Mouse (Mus musculus) cortical plate, adult 2 months (tissue): ENCODE data around the gene Gamt. TPM values are rescaled to one million over a fixed set of nuclear protein-coding genes. Genes with fewer than 3 reads are reported as not detected.

Experiments used
- H3K27ac ChIP-seq: fragments of 200-500 bp; 2 replicates; pipeline ENCODE4 v1.5.1; 2012; ENCODE audit warnings: low read length, control low read depth, inconsistent platforms; ENCODE audit not compliant: insufficient read depth
- H3K4me1 ChIP-seq: fragments of 200-500 bp; 2 replicates; pipeline ENCODE4 v1.6.1; 2011; ENCODE audit warnings: low read length; ENCODE audit not compliant: control insufficient read depth, insufficient read depth
- H3K4me3 ChIP-seq: fragments of 200-500 bp; 2 replicates; pipeline ENCODE4 v1.5.1; 2011; ENCODE audit warnings: mild to moderate bottlenecking, low read length, control low read depth; ENCODE audit not compliant: insufficient read depth
- CTCF ChIP-seq: fragments of 200-500 bp; IDR thresholded peaks from 2 replicates; pipeline ENCODE4 v1.5.1; 2011; ENCODE audit warnings: mild to moderate bottlenecking, control low read depth, low read length; ENCODE audit not compliant: insufficient read depth; ENCODE audit errors: extremely low read depth
- POLR2A ChIP-seq: fragments of 200-500 bp; IDR thresholded peaks from 2 replicates; pipeline ENCODE4 v1.6.1; 2011; ENCODE audit warnings: mild to moderate bottlenecking, low read length, control low read depth; ENCODE audit not compliant: insufficient read depth; ENCODE audit errors: extremely low read depth
- polyA plus RNA-seq: library from polyadenylated mRNA; depleted of rRNA; stranded (reverse); fragments of >200 nt; gene quantifications from 2 replicates; pipeline ENCODE4 v1.2.3, GENCODE M21; 2012

Gamt gene
- polyA plus RNA-seq, 1 experiment: 59.6 TPM

DNA sequence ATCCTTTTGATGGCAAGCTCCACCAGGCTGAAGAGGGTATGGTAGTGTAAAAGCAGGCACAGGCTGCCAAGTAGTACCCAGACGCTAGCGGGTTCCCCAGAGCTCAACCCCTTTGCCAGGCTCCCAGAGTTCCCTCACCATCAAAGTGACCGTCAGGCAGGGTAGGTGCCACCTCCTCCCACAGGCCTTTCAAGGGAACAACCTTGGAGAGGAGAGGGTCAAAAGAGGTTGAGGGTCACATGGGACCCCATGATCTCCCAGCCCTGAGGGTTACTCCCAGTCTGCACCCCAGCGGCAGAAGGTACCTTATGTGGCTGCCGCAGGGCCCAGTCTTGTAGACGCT, 1.4 kb downstream of the Gamt start:
- no peak overlapping the region for H3K4me3 ChIP-seq
- TF ChIP-seq CTCF: no peak
- TF ChIP-seq POLR2A: no peak
- H3K4me1 ChIP-seq: no peaks in the 10 kb centered on the region
- no peak overlapping the region for H3K27ac ChIP-seq

DNA sequence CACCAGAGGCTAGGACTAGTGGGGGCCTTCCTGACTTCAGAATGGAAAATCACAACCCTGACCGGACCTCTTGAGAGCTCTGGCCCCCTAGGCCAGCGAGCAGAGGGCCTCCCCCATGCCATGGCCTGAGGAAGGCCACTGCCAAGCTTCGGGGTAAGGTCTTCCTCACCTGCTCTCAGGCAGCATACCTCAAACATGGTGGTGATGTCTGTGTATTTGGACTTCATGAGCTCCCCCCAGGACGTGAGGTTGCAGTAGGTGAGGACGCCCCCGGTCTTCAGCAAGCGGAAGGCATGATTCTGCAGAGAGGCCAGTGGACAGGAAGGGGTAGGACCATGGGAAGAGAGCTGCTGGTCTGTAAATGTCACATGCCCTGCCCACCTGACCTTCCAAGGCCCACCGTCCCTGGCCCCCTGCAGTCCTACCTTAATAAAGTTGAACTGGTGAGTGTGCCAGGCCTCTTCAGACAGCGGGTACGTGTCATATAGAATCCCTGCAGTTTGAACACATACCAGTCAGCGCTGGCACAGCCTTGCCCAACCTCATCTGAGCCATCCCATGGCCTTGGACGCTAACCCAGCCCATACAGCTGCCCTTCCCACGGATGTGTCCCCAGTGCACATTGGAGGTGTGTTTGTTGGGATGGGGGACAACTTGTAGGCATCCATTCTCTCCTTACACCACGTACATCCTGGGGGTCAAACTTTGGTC, 1.9 kb downstream of the Gamt start:
- no peak overlapping the region for H3K27ac ChIP-seq

DNA sequence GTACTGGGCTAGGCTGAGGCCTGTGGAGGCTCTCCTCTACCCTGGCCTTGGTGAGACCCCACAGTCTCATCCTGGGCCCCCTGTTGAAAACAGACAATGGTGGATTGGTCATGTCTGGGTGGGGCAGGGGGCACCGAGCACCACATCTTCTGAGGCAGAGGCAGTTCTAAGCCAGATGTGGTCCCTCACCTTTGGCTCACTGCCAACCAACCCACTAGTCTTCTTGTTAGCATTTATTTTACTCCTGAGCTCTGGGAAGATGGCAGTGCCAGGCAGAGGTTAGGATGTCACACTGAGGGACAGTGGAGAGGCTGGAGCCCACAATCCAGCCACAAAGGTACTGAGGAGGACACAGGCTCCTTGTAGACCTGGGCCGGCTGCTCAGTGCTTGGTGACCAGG, 2.9 kb downstream of the Gamt start:
- no peak overlapping the region for H3K27ac ChIP-seq
- H3K4me1 ChIP-seq: no peaks in the 10 kb centered on the region
- H3K4me3 ChIP-seq: no peak overlapping the region
- no peak for TF ChIP-seq POLR2A
- TF ChIP-seq CTCF: no peak

More for the DNA sequence above, 1.9 kb downstream of the Gamt start:
- Histone ChIP-seq H3K4me1 (no peaks in the 10 kb centered on the region), H3K4me3 (no peak overlapping the region)
- TF ChIP-seq CTCF (no peak), POLR2A (no peak)

DNA sequence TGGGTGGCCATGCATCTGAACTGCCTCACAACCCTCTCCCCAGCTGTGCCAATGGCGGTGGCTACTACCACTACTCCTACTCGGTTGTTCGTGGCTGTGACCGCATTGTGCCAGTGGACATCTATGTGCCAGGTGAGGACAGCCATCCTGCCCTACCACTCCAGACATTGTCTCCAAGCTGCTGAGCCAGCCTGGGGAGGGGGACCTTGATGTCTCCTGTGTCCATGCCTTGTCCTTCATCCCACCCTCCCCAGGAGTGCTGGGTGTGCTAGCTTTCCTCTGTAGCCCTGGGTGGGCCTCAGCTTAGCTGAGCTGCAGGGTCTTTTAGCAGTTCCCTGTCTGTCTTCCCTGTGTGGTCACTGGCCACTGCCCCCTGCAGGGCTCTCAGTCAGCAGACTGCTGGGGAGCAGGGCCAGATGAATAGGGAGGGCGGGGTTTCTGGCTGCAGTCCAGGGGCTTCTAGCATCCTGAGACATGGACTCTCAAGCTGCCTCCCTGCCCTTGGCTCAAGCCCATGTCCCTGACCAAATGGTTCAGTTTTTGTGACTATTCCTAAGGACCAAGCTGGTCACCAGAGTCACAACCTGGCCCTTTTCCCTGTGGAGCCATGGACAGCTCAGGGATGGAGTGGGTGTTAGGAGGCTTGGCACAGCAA, 4.8 kb downstream of the Gamt start:
- TF ChIP-seq POLR2A (0 out of 2 replicates have a peak, but pooled peaks have one; percentile 0), CTCF (no peak)
- Histone ChIP-seq H3K4me3 (no peak overlapping the region), H3K27ac (no peak overlapping the region), H3K4me1 (no peaks in the 10 kb centered on the region)

DNA sequence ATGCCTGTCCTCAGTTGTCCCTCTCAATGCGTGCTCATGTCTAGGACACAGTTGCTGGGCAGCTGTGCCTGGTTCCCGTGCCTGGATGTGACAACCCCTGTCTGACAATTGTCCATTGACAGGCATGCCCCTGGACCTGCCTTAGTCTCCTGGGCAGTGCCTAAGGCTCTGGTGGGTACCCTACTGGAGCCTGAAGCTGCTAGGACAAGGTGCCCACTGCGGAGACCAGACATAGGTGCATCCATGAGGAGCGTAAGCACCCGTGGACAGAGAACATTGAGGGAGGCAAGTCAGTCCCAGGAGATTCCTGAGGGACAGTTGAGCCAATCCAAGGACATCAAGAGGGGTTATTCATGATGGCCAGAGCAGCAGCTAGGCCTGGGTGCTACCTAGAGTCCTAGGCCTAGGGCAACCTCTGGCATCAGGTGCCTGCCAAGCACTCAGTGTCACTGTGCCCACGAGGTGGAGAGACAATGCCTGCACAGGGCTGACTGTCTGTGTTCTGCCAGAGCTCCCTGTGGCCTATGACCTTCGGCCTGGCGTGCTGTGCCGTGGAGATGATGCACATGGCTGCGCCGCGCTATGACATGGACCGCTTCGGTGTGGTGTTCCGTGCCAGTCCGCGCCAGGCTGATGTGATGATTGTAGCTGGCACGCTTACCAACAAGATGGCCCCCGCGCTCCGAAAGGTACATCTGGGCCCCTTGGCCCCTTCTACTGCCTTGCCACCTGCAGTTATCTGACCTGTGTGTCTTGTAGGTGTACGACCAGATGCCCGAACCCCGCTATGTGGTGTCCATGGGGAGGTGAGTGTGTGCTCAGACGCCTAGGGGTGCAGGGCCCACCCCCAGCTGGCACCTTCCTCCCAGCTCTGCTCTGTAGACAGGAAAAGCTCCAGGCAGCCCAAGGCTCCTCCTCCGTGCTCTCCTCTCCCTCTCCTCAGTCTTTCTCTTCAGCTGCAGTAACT, 6.2 kb downstream of the Gamt start:
- peaks cover 5% of the 10 kb centered on the region for H3K4me1 ChIP-seq
- no peak overlapping the region for H3K4me3 ChIP-seq
- TF ChIP-seq POLR2A: no peak
- no peak for TF ChIP-seq CTCF
- no peak overlapping the region for H3K27ac ChIP-seq

DNA sequence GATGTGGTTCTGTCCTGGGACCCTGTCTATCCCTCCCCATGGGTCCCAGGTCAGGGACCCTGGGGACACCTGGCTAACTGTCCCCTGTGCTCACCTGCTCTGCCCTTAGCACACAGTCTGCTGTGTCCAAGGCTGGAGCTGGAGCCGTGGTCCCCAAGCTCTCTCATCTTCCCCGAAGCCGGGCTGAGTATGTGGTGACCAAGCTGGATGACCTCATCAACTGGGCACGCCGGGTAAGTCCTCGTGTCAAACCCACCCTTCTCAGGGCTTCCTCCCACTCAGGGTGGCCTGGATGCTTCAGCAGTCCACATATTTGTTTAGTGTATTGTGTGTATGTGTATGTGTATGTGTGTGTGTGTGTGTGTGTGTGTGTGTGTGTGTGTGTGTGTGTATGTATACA, 7.3 kb downstream of the Gamt start:
- no peak overlapping the region for H3K4me3 ChIP-seq
- peaks cover 5% of the 10 kb centered on the region for H3K4me1 ChIP-seq
- no peak overlapping the region for H3K27ac ChIP-seq
- TF ChIP-seq POLR2A (no peak), CTCF (no peak)

DNA sequence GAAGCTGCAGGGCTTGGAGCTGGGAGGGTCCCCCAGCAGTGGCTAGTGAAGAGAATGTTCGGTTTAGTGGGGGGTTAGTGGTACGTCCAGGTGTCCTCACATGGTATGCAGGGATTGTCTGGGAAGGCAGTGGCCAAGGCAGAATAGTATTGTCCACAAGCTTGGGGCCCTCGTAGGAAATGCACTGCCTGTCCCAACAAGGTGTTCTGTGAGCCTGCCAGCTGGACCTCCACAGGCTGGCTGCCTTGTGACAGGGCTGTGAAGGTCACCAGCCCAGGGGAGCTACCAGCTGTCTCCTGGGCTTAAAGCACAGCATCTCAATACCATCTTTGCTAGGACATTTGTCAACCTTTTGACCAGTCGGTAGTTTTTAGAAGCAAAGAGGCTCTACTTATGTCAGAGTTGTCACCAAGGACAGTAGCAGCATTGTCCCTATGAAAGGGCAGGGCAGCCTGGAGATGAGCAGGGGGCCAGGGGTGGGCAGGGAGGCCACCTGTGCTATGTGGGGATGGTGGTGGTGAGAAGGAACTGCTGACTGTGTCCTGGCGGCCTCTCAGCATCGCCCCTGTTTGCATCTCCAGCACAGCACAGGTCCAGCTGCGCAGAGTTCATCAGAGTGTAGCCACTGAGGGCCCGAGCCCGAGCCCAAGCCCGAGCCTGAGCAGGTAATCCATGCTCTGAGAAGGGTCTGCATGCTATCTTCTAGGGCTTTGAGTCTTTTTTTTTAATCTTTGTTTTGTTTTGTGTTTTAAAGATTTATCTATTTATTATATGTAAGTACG, 8.1 kb downstream of the Gamt start:
- Histone ChIP-seq H3K4me3 (no peak overlapping the region), H3K4me1 (peaks cover 5% of the 10 kb centered on the region), H3K27ac (no peak overlapping the region)
- TF ChIP-seq CTCF: no peak
- no peak for TF ChIP-seq POLR2A

DNA sequence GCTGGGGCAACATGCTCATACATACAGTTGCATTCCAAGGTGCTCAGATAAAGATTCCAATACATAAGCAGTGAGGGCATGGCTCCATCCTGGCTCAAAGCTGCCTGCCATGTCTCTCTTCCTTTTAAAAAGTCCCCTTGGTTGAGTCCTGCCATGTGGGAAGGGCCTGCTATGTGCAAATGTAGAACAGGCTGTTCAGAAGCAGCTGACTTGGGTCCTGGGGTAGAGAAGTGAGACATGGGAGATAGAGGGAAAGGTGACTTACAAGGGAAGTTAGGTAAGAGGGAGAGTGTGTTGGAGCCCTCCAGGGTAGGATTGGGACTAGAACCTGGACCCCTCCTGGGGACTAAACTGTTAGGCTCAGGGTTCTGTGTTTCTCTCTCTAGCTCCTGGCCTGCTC, 8.8 kb downstream of the Gamt start:
- Histone ChIP-seq H3K4me1 (peaks cover 5% of the 10 kb centered on the region), H3K4me3 (no peak overlapping the region), H3K27ac (no peak overlapping the region)
- TF ChIP-seq POLR2A (no peak), CTCF (no peak)

DNA sequence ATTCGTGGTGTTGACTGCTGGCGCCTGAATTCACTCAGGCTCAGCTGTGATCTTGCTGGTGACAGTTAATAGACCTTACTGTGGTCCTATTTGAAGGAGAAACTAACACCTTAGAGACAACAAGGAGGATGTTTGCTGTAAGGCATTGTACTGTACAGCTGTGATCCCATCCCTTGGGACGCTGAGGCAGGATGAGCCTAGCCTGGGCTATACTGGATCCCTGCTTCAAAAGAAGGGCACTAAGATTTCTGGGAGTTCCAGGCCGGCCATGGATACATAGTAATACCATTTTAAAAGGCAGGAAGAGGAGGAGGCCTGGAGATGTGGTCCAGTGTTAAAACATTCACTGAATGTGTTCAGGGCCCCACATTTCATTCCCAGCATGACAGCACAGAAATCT, 10.2 kb downstream of the Gamt start:
- Histone ChIP-seq H3K27ac (no peak overlapping the region), H3K4me1 (peaks cover 5% of the 10 kb centered on the region), H3K4me3 (peak overlapping the region; percentile 66; the same call in 1 of the 2 replicates)
- TF ChIP-seq POLR2A (no peak), CTCF (no peak)
